Mouse (Mus musculus) hindbrain, embryonic 12.5 days (tissue): ENCODE measurements around the gene Rassf1. TPM values are rescaled to one million over a fixed set of nuclear protein-coding genes. Genes with fewer than 3 reads are reported as not detected.
A peak's percentile ranks its signal among the peaks of the same experiment; 100 is the strongest.

Source experiments
- ATAC-seq: fragments of 200-750 bp; cut with Nextera tagmentation; 2 replicates; pipeline ENCODE4 v1.8.0; 2017; ENCODE audit warnings: moderate TSS enrichment; ENCODE audit not compliant: low FRiP score
- H3K27ac ChIP-seq: fragments of 300-500 bp; sonication (generic); 2 replicates; pipeline ENCODE4 v1.5.1; 2016; ENCODE audit warnings: mild to moderate bottlenecking
- H3K27me3 ChIP-seq: fragments of 300-500 bp; sonication (generic); 2 replicates; pipeline ENCODE4 v1.6.1; 2016; ENCODE audit warnings: mild to moderate bottlenecking
- H3K36me3 ChIP-seq: fragments of 300-500 bp; sonication (generic); 2 replicates; pipeline ENCODE4 v1.6.1; 2016; ENCODE audit warnings: mild to moderate bottlenecking
- H3K4me1 ChIP-seq: fragments of 300-500 bp; sonication (generic); 2 replicates; pipeline ENCODE4 v1.6.1; 2016
- H3K4me2 ChIP-seq: fragments of 300-500 bp; sonication (generic); replicated peaks from 2 replicates; pipeline ENCODE4 v1.6.1; 2016; ENCODE audit warnings: mild to moderate bottlenecking
- H3K4me3 ChIP-seq: fragments of 300-500 bp; sonication (generic); 2 replicates; pipeline ENCODE4 v1.5.1; 2016; ENCODE audit warnings: mild to moderate bottlenecking
- H3K9ac ChIP-seq: fragments of 300-500 bp; sonication (generic); 2 replicates; pipeline ENCODE4 v1.6.1; 2016; ENCODE audit warnings: mild to moderate bottlenecking, moderate library complexity
- H3K9me3 ChIP-seq: fragments of 300-500 bp; sonication (generic); replicated peaks from 2 replicates; pipeline ENCODE4 v1.6.1; 2016; ENCODE audit warnings: mild to moderate bottlenecking
- WGBS: fragments of 180-500 bp; shearing (Covaris S2); methylation state at CpG from one replicate; pipeline ENCODE4 v1.1.7; 2016; 5-methylcytosine and 5-hydroxymethylcytosine counted together
- polyA plus RNA-seq: library from polyadenylated mRNA; unstranded; fragments of >200 nt; fragmentation: Nextera tagmentation; extraction: Ambion mirVana; gene quantifications from 2 replicates; pipeline ENCODE4 v1.2.1, GENCODE M21; 2016

Rassf1 gene
- polyA plus RNA-seq, 1 experiment from 2014 or later: 39.9 TPM

- no peak for ATAC-seq
- H3K4me3 ChIP-seq: peak overlapping the region; percentile 17; the same call in 1 of the 2 replicates
- peak overlapping the region; percentile 39 for H3K4me2 ChIP-seq
- no peaks in the 10 kb centered on the region for H3K9me3 ChIP-seq
- H3K9ac ChIP-seq: peak overlapping the region; percentile 38; the same call in 1 of the 2 replicates
- H3K27me3 ChIP-seq: peaks cover 3% of the 10 kb centered on the region; the same call in 1 of the 2 replicates
- WGBS: 38% methylated on average over 22 of the region's 23 CpGs
- H3K36me3 ChIP-seq: no peaks in the 10 kb centered on the region
- no peak overlapping the region for H3K27ac ChIP-seq
- H3K4me1 ChIP-seq: peaks cover 59% of the 10 kb centered on the region
Measured at GRCm38 (mm10) chr9:107605041-107605661, 53.8 kb downstream of the Rassf1 start.

DNA sequence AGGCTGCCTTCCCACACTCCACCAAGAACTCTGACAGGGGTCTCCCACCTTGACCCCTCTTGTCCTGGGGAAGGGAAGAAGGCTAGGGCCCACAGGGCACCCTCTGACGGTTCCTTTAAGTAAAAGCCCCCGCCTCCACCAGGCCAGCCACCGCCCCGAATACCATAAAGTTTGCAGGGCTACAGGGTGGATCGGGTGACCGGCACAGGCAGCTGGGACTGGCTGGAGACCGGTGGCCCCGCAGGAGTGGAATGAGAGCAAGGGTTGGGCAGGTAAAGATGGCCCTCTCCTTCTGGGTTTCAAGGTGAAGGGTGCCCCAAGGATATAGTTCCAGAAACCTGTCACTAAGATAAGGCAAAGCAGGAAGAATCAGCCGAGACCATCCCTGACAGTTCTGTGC is 55.2 kb downstream of the Rassf1 start:
- peak overlapping the region; percentile 1; the same call in 1 of the 2 replicates for H3K27ac ChIP-seq
- peaks cover 67% of the 10 kb centered on the region for H3K4me1 ChIP-seq
- H3K9ac ChIP-seq: peak overlapping the region; percentile 1; the same call in 1 of the 2 replicates

GRCm38 (mm10) chr9:107607036-107607435 is 55.7 kb downstream of the Rassf1 start:
- Histone ChIP-seq H3K27ac (peak overlapping the region; percentile 1), H3K27me3 (peaks cover 3% of the 10 kb centered on the region; the same call in 1 of the 2 replicates), H3K9me3 (no peaks in the 10 kb centered on the region), H3K9ac (peak overlapping the region; percentile 1; the same call in 1 of the 2 replicates), H3K4me3 (no peak overlapping the region), H3K4me2 (peak overlapping the region; percentile 32), H3K4me1 (peaks cover 71% of the 10 kb centered on the region), H3K36me3 (no peaks in the 10 kb centered on the region)
- no peak for ATAC-seq
- 50% methylated on average over 2 of the region's 2 CpGs for WGBS

More for the DNA sequence above, 55.2 kb downstream of the Rassf1 start:
- ATAC-seq: no peak
- H3K4me2 ChIP-seq: peak overlapping the region; percentile 32
- H3K36me3 ChIP-seq: no peaks in the 10 kb centered on the region
- H3K9me3 ChIP-seq: no peaks in the 10 kb centered on the region
- H3K27me3 ChIP-seq: peaks cover 3% of the 10 kb centered on the region; the same call in 1 of the 2 replicates
- H3K4me3 ChIP-seq: no peak overlapping the region
- 8% methylated on average over 9 of the region's 9 CpGs for whole genome bisulfite sequencing

DNA sequence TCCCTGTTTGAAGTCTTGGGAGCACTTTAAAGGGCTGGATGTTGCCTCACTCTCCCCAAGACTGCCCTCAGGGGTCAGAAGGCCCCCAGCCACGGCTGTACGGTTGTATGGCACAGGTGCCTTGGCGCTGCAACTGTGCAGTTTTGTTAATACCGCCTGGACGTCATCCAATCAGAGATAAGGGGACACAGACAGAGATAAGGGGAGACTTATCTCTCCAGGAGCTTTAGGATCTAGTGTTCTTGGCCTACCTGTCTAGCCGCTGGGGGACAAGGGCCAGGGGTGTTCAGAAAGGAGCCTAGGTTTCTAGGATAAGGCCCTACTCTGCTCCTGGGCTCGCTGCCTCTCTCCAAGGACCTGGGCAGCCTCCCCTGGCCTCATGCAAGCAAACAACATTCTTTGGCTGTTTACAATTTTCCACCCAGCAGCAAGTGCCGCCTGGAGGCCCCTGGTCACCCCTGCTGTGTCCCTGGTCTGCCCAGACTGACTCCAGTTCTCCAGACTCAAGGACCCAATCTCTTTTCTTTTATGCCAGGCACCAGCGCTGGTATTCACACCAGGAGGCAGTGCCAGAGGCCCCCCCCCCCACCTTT is 56.4 kb downstream of the Rassf1 start:
- no peak overlapping the region for H3K9ac ChIP-seq
- H3K9me3 ChIP-seq: no peaks in the 10 kb centered on the region
- no peak for ATAC-seq
- peaks cover 3% of the 10 kb centered on the region; the same call in 1 of the 2 replicates for H3K27me3 ChIP-seq
- H3K4me2 ChIP-seq: no peak overlapping the region
- 55% methylated on average over 9 of the region's 9 CpGs for WGBS
- no peaks in the 10 kb centered on the region for H3K36me3 ChIP-seq
- H3K27ac ChIP-seq: 0 out of 2 replicates have a peak overlapping the region, but pooled peaks have one; percentile 31
- peaks cover 69% of the 10 kb centered on the region for H3K4me1 ChIP-seq
- H3K4me3 ChIP-seq: no peak overlapping the region

DNA sequence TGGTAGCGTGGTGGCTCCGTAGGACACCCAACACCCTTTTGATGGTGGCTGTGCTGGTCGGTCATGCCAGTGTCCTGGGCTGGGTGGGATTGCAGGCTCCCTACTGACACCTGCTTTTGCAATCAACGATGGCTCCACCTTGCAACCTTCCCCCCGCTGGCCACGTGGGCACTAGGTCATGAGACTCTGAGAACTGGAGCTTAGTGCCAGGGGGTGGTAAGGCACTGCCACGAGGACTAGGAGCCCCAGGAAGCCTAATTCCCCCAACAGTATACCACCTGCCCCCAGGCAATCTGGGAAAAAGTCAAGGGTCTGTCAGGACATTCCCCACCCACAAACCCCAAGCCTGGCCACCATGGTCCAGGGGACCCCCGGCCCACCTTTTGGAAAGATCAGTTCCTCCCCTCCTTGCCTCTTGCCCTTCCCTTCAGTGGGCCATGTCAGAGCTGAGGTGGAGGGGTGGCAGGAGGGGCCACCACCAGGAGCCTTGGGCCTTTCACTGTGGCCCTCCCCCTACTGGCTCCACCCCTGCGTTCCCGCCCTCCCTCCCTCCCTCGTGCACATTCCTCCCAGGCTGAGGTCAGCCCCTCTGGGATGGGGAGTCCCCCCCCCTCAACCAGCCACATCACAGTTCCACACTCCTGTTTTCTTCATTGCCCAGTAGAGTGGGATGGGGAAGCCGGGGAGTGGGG is 57.5 kb downstream of the Rassf1 start, which contains the start of gene Sema3b:
TSS of gene Sema3b (minus strand) at position 489 of the 692 bp plus-strand sequence.
- Histone ChIP-seq H3K9ac (no peak within 1 kb of the TSS), H3K4me1 (peaks cover 72% of the 10 kb centered on the region), H3K27me3 (peaks cover 3% of the 10 kb centered on the region; the same call in 1 of the 2 replicates), H3K4me3 (no peak within 1 kb of the TSS), H3K36me3 (0 out of 2 replicates have a peak, but pooled peaks cover under 1% of the 10 kb centered on the region), H3K9me3 (no peaks in the 10 kb centered on the region), H3K4me2 (no peak within 1 kb of the TSS), H3K27ac (0 out of 2 replicates have a peak within 1 kb of the TSS, but pooled peaks have one; percentile 46)
- WGBS: 45% methylated on average over 11 of the region's 12 CpGs
- ATAC-seq: no peak

GRCm38 (mm10) chr9:107609433-107609830 is 58.1 kb downstream of the Rassf1 start:
- no peak overlapping the region for H3K4me2 ChIP-seq
- 0 out of 2 replicates have a peak overlapping the region, but pooled peaks have one; percentile 46 for H3K27ac ChIP-seq
- H3K27me3 ChIP-seq: peaks cover 3% of the 10 kb centered on the region; the same call in 1 of the 2 replicates
- peaks cover 66% of the 10 kb centered on the region for H3K4me1 ChIP-seq
- no peak for ATAC-seq
- H3K9me3 ChIP-seq: no peaks in the 10 kb centered on the region
- WGBS: 68% methylated on average over 4 of the region's 4 CpGs
- no peak overlapping the region for H3K4me3 ChIP-seq
- peaks cover 4% of the 10 kb centered on the region; the same call in 1 of the 2 replicates for H3K36me3 ChIP-seq
- no peak overlapping the region for H3K9ac ChIP-seq

DNA sequence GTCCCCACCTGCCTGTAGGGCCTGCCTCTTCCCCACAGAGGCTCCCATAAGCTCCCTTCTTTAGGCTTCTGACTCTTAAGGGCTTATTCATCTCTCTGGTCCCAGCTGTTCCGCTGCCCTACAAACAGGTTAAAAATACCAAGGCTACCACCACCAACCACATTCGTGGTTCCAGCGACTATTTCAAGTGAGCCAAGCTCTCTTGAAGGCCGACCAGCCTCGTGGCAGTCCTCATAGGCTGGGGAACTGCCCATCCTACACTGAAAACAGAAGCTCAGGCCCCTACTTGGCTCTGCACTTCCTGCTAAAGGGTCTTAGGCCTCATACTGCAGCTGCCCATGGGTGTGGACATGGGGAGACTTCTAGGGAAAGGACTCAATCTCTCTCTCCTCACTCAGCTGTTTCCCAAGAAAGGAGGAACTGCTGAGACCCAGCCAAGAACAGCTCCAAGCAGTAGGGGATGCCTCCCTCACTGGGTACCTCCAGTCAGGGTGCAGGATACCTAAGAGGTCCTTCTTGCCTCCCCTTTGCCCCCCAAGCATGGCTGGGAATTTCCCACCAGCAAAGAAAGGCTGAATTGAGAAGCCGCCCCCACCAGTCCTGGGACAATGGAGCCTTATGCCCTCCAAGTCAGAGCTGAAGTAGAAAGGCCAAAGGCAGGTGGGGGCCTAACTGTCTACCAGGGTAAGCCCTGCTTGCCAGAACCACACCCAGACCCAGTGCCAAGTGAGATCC is 60.3 kb downstream of the Rassf1 start:
- Histone ChIP-seq H3K36me3 (peaks cover 26% of the 10 kb centered on the region), H3K9me3 (no peaks in the 10 kb centered on the region), H3K4me3 (no peak overlapping the region), H3K27me3 (peaks cover 3% of the 10 kb centered on the region; the same call in 1 of the 2 replicates), H3K27ac (peak overlapping the region; percentile 97), H3K9ac (peak overlapping the region; percentile 64), H3K4me1 (peaks cover 64% of the 10 kb centered on the region), H3K4me2 (peak overlapping the region; percentile 55)
- WGBS: 71% methylated on average over 6 of the region's 6 CpGs
- ATAC-seq: no peak

Other genes with a start within 250 kb of the Rassf1 start
- gene Hemk1, start 213.2 kb upstream of the Rassf1 start, polyA plus RNA-seq: 12.1 and 14.1 TPM in 2 replicates
- gene 6430571L13Rik, start 211.0 kb upstream of the Rassf1 start, polyA plus RNA-seq: 3.6 and 4.7 TPM in 2 replicates
- 4.6 and 4.7 TPM in 2 replicates for gene Cacna2d2, start 151.9 kb upstream of the Rassf1 start, polyA plus RNA-seq
- 48.1 and 50.4 TPM in 2 replicates for gene Tmem115, start 17.6 kb upstream of the Rassf1 start, polyA plus RNA-seq
- gene Cyb561d2, start 9.4 kb upstream of the Rassf1 start, polyA plus RNA-seq: 21.9 and 22.6 TPM in 2 replicates
- gene Nprl2, start 9.3 kb upstream of the Rassf1 start, polyA plus RNA-seq: 47.5 and 50.5 TPM in 2 replicates
- gene Zmynd10, start 4.3 kb upstream of the Rassf1 start, polyA plus RNA-seq: 3.6 and 4.3 TPM in 2 replicates
- gene Tusc2, start 11.7 kb downstream of the Rassf1 start, polyA plus RNA-seq: 84.8 and 87.0 TPM in 2 replicates
- gene Hyal2, start 16.4 kb downstream of the Rassf1 start, polyA plus RNA-seq: 105 and 109 TPM in 2 replicates
- gene Hyal1, start 25.4 kb downstream of the Rassf1 start, polyA plus RNA-seq: 8.1 and 9.6 TPM in 2 replicates
- 13.5 and 15.0 TPM in 2 replicates for gene Naa80, start 27.3 kb downstream of the Rassf1 start, polyA plus RNA-seq
- gene Hyal3, start 29.3 kb downstream of the Rassf1 start, polyA plus RNA-seq: 1.2 and 1.4 TPM in 2 replicates
- gene Ifrd2, start 36.1 kb downstream of the Rassf1 start, polyA plus RNA-seq: 19.5 and 21.9 TPM in 2 replicates
- 5.1 TPM in 2 replicates for gene Sema3b, start 57.7 kb downstream of the Rassf1 start, polyA plus RNA-seq
- 516 and 531 TPM in 2 replicates for gene Gnai2, start 83.8 kb downstream of the Rassf1 start, polyA plus RNA-seq
- 12.5 and 12.9 TPM in 2 replicates for gene Slc38a3, start 118.0 kb downstream of the Rassf1 start, polyA plus RNA-seq
- gene Gnat1, start 128.2 kb downstream of the Rassf1 start, polyA plus RNA-seq: 1.4 and 2.6 TPM in 2 replicates
- gene Sema3f, start 158.9 kb downstream of the Rassf1 start, polyA plus RNA-seq: 26.8 and 28.3 TPM in 2 replicates
- gene Rbm5, start 219.4 kb downstream of the Rassf1 start, polyA plus RNA-seq: 260 and 271 TPM in 2 replicates